Comparison of ENCODE assay signal across 8 mouse cellular contexts in genomic region chr11:97883918-97884600, GRCm38 (mm10). TPM values are rescaled to one million over a fixed set of nuclear protein-coding genes. Genes with fewer than 3 reads are reported as not detected.
DNase-seq lines count a peak whose midpoint lies in the region; ATAC-seq lines count a peak whose summit lies in the region.

TSS of gene Fbxo47 (minus strand) at chr11:97884154.

- H3K9me3 ChIP-seq in hindbrain, embryonic 16.5 days (ENCODE audit: control insufficient read depth, low read length) = no peaks in the 10 kb centered on the region

- H3K4me2 ChIP-seq in hindbrain, embryonic 16.5 days (ENCODE audit: low read length) = peak within 1 kb of the TSS; percentile 73

- H3K4me1 ChIP-seq in hindbrain, embryonic 16.5 days (ENCODE audit: control insufficient read depth, insufficient read depth, low read depth, low read length) = no peaks in the 10 kb centered on the region; the same call in 1 of the 2 replicates

- no peaks in the 10 kb centered on the region for H3K79me2 ChIP-seq in macrophage (ENCODE audit: inconsistent target)

- H3K9ac ChIP-seq in hindbrain, embryonic 16.5 days (ENCODE audit: low read depth, low read length) = peak within 1 kb of the TSS; percentile 66

- ATAC-seq in hindbrain, embryonic 16.5 days = peak; percentile 98

- peak within 1 kb of the TSS; percentile 82 for H3K27ac ChIP-seq in hindbrain, embryonic 16.5 days (ENCODE audit: low read depth, low read length)
- peak within 1 kb of the TSS; percentile 92 for H3K27ac ChIP-seq in macrophage

- H3K36me3 ChIP-seq in hindbrain, embryonic 16.5 days (ENCODE audit: control insufficient read depth, insufficient read depth, low read length) = no peaks in the 10 kb centered on the region
- no peaks in the 10 kb centered on the region for H3K36me3 ChIP-seq in macrophage (ENCODE audit: inconsistent target)

- H3K4me3 ChIP-seq in hindbrain, embryonic 16.5 days (ENCODE audit: low read length) = peak within 1 kb of the TSS; percentile 71
- H3K4me3 ChIP-seq in macrophage (ENCODE audit: inconsistent target) = peak within 1 kb of the TSS; percentile 74

- H3K27me3 ChIP-seq in hindbrain, embryonic 16.5 days (replicated peaks; ENCODE audit: control insufficient read depth, insufficient read depth, low read length) = no peaks in the 10 kb centered on the region

- DNase-seq in WW6 (ENCODE audit: low read depth, low spot score) = peak; percentile 99
- peak; percentile 76 to 94 for DNase-seq in cerebellum, postnatal 4 days (ENCODE audit: low spot score in 2 of 2)
- peak; percentile 98 for DNase-seq in gastrocnemius, adult 18-20 months (ENCODE audit: low spot score)
- DNase-seq in left cerebral cortex, adult 18-20 months (ENCODE audit: low spot score in 2 of 2) = peak; percentile 93 to 95
- peak; percentile 97 for DNase-seq in right cerebral cortex, adult 18-20 months
- DNase-seq in urinary bladder, postnatal 10 days (ENCODE audit: low spot score) = peak; percentile 74

- under 1% methylated on average over 37 of the region's 37 CpGs for WGBS in hindbrain, embryonic 16.5 days
- WGBS in macrophage (ENCODE audit: missing documents) = under 1% methylated on average over 36 of the region's 37 CpGs

RNA-seq across cellular contexts. Expression of gene Fbxo47, which starts in this region (rescaled TPM):
- under 1 TPM; 0.16 to 0.38 TPM for total RNA-seq in gastrocnemius, adult 18-20 months (2021)
- 0.34 and 0.43 TPM in 2 replicates for polyA plus RNA-seq in hindbrain, embryonic 16.5 days (2015; fragmentation: Nextera tagmentation; extraction: Ambion mirVana)
- total RNA-seq in left cerebral cortex, adult 18-20 months (2021) = 1 to 10 TPM; 3.6 to 4.5 TPM
- total RNA-seq in macrophage (2018; cell fraction: chromatin; rRNA removed) = 1 to 10 TPM in 1 of 26 experiments, under 1 TPM in 9, not detected in 16; 0.33 to 1.4 (median 0.46) TPM
- total RNA-seq in macrophage (2018; cell fraction: cytosol; rRNA removed) = under 1 TPM; 0.38 to 0.92 (median 0.59) TPM
- 1 to 10 TPM in 2 of 26 experiments, under 1 TPM in 14, not detected in 10; 0.18 to 1.9 (median 0.54) TPM for total RNA-seq in macrophage (2018; cell fraction: nucleus; rRNA removed)
- 0.14 to 0.69 TPM (median 0.51 TPM) in 3 replicates for polyA plus RNA-seq in macrophage (2018)

Comparison
In these comparisons a context has a peak if more than half of its experiments do, and no peak if none do; other contexts are left out.
1. Peak in every context shown above with its lines: DNase-seq, ATAC-seq, H3K4me3 ChIP-seq and H3K27ac ChIP-seq.
2. Peak in DNase-seq in gastrocnemius, adult 18-20 months; RNA of the gene not detected or under 1 TPM.
3. Peak in ATAC-seq, H3K4me3 ChIP-seq, H3K27ac ChIP-seq, H3K9ac ChIP-seq and H3K4me2 ChIP-seq in hindbrain, embryonic 16.5 days; RNA of the gene not detected or under 1 TPM.